Mouse (Mus musculus) yolk sac, embryonic 10.5 days (tissue): Measurements from ENCODE around the gene Best3.
A peak's percentile ranks its signal among the peaks of the same experiment; 100 is the strongest.
"Not testable (repeated sequence)": the region's sequence is repeated elsewhere in the genome, so short reads cannot be mapped to it uniquely, and the experiment has no call there.

Experiments
- DNase-seq: peaks from one replicate; pipeline ENCODE4 v3.0.0-alpha.2; 2017; ENCODE audit warnings: low spot score

Gene Best3

GRCm38 (mm10) chr10:117031160-117031559, 45.0 kb downstream of the Best3 start:
- no peak for DNase-seq

DNA sequence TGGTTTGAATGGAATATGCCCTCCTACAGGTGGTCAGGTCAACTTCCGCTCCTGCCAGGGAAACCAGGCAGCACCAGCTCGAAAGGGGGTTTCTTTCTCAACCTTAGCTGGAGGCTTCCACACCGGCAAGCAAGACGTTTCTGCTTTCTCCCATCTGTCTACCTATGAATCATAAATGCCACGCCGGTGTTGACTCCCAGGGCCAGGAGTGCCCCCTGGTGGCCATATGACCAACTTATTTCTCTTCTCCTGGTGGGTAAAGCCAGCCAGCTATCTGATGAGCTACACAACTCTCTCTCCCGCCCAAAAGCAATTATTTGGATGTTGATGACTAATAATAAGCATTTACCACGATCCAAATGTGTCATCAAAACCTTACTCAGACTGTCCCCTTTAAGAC, 47.7 kb downstream of the Best3 start:
- DNase-seq, result peak; percentile 58

GRCm38 (mm10) chr10:117040355-117040754, 54.2 kb downstream of the Best3 start:
- DNase-seq, result no peak

GRCm38 (mm10) chr10:117042295-117042694, 56.2 kb downstream of the Best3 start:
- DNase-seq, result no peak

- not testable (repeated sequence) for DNase-seq
Measured at GRCm38 (mm10) chr10:117043497-117044166, 57.5 kb downstream of the Best3 start.

- no peak for DNase-seq
Measured at GRCm38 (mm10) chr10:117045175-117046056, 59.3 kb downstream of the Best3 start, which contains the start of gene Lrrc10. Gene Lrrc10, plus strand, starts transcription at chr10:117045341.

GRCm38 (mm10) chr10:117049253-117049652, 63.1 kb downstream of the Best3 start:
- no peak for DNase-seq

DNA sequence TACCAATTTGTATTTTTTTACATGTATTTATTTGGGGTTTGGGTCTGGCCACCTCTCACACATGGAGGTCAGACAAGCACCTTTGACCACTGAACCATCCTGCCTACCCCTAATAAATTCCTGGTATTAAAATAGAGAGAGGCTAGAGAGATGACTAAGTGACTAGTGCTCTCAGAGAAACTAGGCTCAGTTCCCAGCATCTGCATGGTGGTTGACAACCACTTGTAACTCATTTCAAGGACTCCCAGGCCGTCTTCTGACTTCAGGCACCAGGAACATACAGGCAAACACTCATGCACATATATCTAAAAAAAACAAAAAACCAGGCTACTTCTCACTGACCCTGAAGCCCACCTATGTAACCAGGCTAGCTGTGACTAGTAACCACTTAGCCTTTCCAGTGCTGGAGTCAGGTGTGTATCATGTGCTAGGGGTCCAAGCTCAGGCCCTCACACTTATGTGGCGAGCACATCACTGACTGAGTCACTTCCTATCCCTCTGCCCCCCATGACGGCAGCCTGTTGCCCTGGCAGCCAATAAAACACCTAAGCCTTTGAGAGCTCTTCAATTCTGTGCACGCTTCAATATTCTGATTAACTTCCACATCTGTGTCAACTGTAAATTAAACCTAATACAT, 64.0 kb downstream of the Best3 start:
- DNase-seq, result no peak

GRCm38 (mm10) chr10:117055668-117056067, 69.6 kb downstream of the Best3 start:
- no peak for DNase-seq

GRCm38 (mm10) chr10:117062894-117063253, 76.8 kb downstream of the Best3 start:
- peak; percentile 24 for DNase-seq

GRCm38 (mm10) chr10:117063254-117064021, 77.3 kb downstream of the Best3 start, which contains the start of gene Cct2:
Gene Cct2, minus strand, starts transcription at chr10:117063814.
- DNase-seq, result peak; percentile 99

DNA sequence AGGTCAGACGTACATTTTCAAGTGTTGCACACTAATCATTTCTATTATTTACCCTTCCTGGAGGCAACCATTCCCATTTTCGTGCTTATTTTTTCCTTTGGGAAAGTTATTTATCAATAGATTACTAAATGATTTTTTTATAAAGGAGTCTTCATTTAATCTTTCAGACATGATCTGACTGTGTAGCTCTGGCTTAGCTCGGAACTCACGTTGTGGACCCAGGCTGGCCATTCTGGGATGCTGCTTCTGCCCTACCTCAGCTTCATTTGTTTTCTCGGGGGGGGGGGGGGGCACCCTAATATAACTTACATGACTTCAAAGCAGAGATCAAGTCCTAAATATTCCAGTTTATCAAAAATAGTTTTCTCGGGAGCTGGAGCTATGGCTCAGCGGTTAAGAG, 78.0 kb downstream of the Best3 start:
- DNase-seq, result no peak

- DNase-seq, result no peak
Measured at GRCm38 (mm10) chr10:117069109-117069508, 83.0 kb downstream of the Best3 start.

- DNase-seq, result no peak
Measured at GRCm38 (mm10) chr10:117072191-117072888, 86.2 kb downstream of the Best3 start.

DNA sequence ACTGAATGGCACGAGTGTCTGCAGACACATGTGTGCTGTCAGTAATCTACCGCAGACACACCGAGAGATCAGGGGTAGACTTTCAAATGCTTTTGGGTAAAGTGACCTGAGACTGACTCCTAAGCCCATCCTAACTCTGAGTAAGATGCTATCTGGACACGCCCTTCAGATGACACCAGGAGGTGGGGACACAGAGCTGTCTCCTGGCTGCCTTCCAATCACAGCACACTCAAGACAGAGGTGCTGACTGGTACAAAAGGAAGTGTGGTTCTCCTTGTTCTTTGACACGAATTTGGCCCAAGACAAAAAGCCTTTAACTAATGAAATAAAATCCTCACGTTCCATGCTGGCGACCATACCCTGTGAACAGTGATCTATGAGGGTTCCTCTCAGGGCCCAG, 87.1 kb downstream of the Best3 start:
- DNase-seq, result no peak
